Mouse (Mus musculus): ENCODE data around the gene Pla2g5.
A peak's percentile ranks its signal among the peaks of the same experiment; 100 is the strongest.

GRCm38 (mm10) chr4:138884261-138884660 is 21.0 kb upstream of the Pla2g5 start:
- TF ChIP-seq CTCF (IDR thresholded peaks at IDR 0.05; ENCODE audit: borderline replicate concordance, insufficient read depth, low read length) (peak; percentile 67; the same call in 1 of the 2 replicates), POLR2A (IDR thresholded peaks at IDR 0.05; ENCODE audit: low read depth, low read length) (no peak)

Data from embryonic fibroblast, embryonic 13.5 days (primary cell).